Mouse (Mus musculus): Measurements from ENCODE around the gene Tmcc1.
A peak's percentile ranks its signal among the peaks of the same experiment; 100 is the strongest.

- TF ChIP-seq HCFC1 (IDR thresholded peaks at IDR 0.05; ENCODE audit: low read depth, low read length), result 0 out of 2 replicates have a peak, but pooled peaks have one; percentile 41
- TF ChIP-seq NRF1 (IDR thresholded peaks at IDR 0.05; ENCODE audit: insufficient read depth, low read depth, low read length, poor library complexity, severe bottlenecking), result no peak
- peak; percentile 82 to 92 (median 88) for TF ChIP-seq CTCF (IDR thresholded peaks at IDR 0.05 in 2 of 3, conservative IDR thresholded peaks at IDR 0.05 in 1 of 3; ENCODE audit: control insufficient read depth in 1 of 3, insufficient read depth in 1 of 3, low read depth in 2 of 3, low read length in 3 of 3, poor library complexity in 1 of 3, severe bottlenecking in 1 of 3)
These were observed 35.7 kb upstream of the Tmcc1 start for GRCm38 (mm10) chr6:116228785-116229525.

Measured in MEL (cell line).